Mouse (Mus musculus) limb, embryonic 14.5 days (tissue): ENCODE measurements around the gene Eif2ak3. TPM values are rescaled to one million over a fixed set of nuclear protein-coding genes. Genes with fewer than 3 reads are reported as not detected.

Source experiments
- ATAC-seq: fragments of 200-750 bp; cut with Nextera tagmentation; 2 replicates; pipeline ENCODE4 v1.8.0; 2017; ENCODE audit warnings: low read depth, moderate number of reproducible peaks, moderate TSS enrichment; ENCODE audit not compliant: low FRiP score
- DNase-seq: peaks from one replicate; pipeline ENCODE4 v3.0.0-alpha.2; 2015; ENCODE audit warnings: low spot score
- H3K27ac ChIP-seq: fragments of 300-500 bp; sonication (generic); replicated peaks from 2 replicates; pipeline ENCODE4 v1.5.1; 2014; ENCODE audit warnings: low read depth, mild to moderate bottlenecking, low read length, moderate library complexity, mixed read lengths
- H3K27me3 ChIP-seq: fragments of 300-500 bp; sonication (generic); 2 replicates; pipeline ENCODE4 v1.6.1; 2014; ENCODE audit warnings: low read length, mixed read lengths; ENCODE audit not compliant: control insufficient read depth, insufficient read depth
- H3K36me3 ChIP-seq: fragments of 300-500 bp; sonication (generic); 2 replicates; pipeline ENCODE4 v1.6.1; 2014; ENCODE audit warnings: mild to moderate bottlenecking, low read length, moderate library complexity, mixed read lengths; ENCODE audit not compliant: control insufficient read depth, insufficient read depth
- H3K4me1 ChIP-seq: fragments of 300-500 bp; sonication (generic); 2 replicates; pipeline ENCODE4 v1.6.1; 2014; ENCODE audit warnings: antibody characterized with exemption, low read length, mixed read lengths; ENCODE audit not compliant: control insufficient read depth, insufficient read depth
- H3K4me2 ChIP-seq: fragments of 300-500 bp; sonication (generic); replicated peaks from 2 replicates; pipeline ENCODE4 v1.6.1; 2014; ENCODE audit warnings: low read depth, mild to moderate bottlenecking, low read length, moderate library complexity; ENCODE audit not compliant: severe bottlenecking
- H3K4me3 ChIP-seq: fragments of 300-500 bp; sonication (generic); replicated peaks from 2 replicates; pipeline ENCODE4 v1.5.1; 2014; ENCODE audit warnings: low read length
- H3K9ac ChIP-seq: fragments of 300-500 bp; sonication (generic); 2 replicates; pipeline ENCODE4 v1.6.1; 2014; ENCODE audit warnings: mild to moderate bottlenecking, low read depth, low read length, moderate library complexity; ENCODE audit not compliant: severe bottlenecking
- H3K9me3 ChIP-seq: fragments of 300-500 bp; sonication (generic); 2 replicates; pipeline ENCODE4 v1.6.1; 2016; ENCODE audit warnings: low read length; ENCODE audit not compliant: control insufficient read depth
- POLR2A ChIP-seq: fragments of 200-500 bp; IDR thresholded peaks from 2 replicates; pipeline ENCODE4 v1.8.0; 2012; ENCODE audit warnings: inconsistent platforms, mild to moderate bottlenecking, moderate library complexity, borderline replicate concordance; ENCODE audit not compliant: insufficient read depth, insufficient read length; ENCODE audit errors: extremely low read depth
- WGBS: fragments of 180-500 bp; shearing (Covaris S2); extraction: QIAGEN DNeasy Blood & Tissue Kit; methylation state at CpG from one replicate; pipeline ENCODE4 v1.1.7; 2014; 5-methylcytosine and 5-hydroxymethylcytosine counted together
- polyA plus RNA-seq, 2 experiments: library from polyadenylated mRNA; depleted of rRNA in 1 of 2; stranded (reverse) in 1 of 2; unstranded in 1 of 2; fragments of >200 nt; fragmentation: Nextera tagmentation in 1 of 2; extraction: Ambion mirVana in 1 of 2; gene quantifications; 2 replicates each; pipeline versions ENCODE4 v1.2.1 to v1.2.3; 2012 to 2014

Gene Eif2ak3
- polyA plus RNA-seq, 2 experiments, result 14.0 to 23.6 TPM

DNA sequence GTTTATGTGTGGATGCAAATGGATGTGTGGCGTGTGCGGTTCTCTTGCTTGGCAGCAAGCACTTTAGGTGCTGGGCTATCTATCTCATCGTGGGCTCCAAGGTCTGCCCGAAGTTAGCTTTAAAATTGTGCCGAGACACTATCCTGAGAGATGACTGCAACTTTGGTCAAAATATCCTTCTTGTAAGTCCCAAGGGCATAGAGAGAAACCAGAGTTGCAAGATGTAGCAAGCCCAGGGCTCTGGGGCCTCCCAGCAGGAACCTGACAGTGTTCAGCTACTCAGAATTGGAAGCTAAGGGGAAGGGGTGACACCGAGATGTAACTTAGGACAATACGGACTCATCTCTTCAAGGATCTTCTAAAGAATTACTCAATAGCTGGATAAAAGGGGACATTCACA lies 65.3 kb downstream of the Eif2ak3 start:
- DNase-seq, result no peak
- no peak overlapping the region for H3K4me3 ChIP-seq
- ATAC-seq, result no peak
- 87% methylated on average over 7 of the region's 7 CpGs for WGBS
- no peak overlapping the region for H3K4me2 ChIP-seq
- peaks cover 16% of the 10 kb centered on the region for H3K36me3 ChIP-seq
- H3K27ac ChIP-seq, result no peak overlapping the region
- H3K4me1 ChIP-seq, result peaks cover 13% of the 10 kb centered on the region
- H3K9me3 ChIP-seq, result no peaks in the 10 kb centered on the region
- no peak for TF ChIP-seq POLR2A
- H3K9ac ChIP-seq, result no peak overlapping the region
- no peaks in the 10 kb centered on the region for H3K27me3 ChIP-seq

DNA sequence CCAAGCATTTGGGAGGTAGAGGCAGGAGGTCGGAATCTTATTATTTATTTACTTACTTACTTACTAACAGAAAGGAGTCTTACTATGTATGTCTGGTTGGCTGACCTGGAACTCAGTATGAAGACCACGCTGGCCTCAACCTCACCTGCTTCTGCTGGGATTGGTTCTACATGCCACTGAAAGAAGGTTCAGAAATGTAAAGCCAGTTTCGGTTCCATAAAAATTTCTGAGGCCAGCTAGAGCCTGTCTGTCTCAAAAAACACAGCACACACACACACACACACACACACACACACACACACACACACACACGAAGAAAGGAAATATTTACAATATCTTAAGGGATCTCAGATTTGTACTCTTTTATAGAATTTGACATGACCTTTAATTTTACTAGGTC lies 66.0 kb downstream of the Eif2ak3 start:
- no peak for TF ChIP-seq POLR2A
- ATAC-seq, result no peak

DNA sequence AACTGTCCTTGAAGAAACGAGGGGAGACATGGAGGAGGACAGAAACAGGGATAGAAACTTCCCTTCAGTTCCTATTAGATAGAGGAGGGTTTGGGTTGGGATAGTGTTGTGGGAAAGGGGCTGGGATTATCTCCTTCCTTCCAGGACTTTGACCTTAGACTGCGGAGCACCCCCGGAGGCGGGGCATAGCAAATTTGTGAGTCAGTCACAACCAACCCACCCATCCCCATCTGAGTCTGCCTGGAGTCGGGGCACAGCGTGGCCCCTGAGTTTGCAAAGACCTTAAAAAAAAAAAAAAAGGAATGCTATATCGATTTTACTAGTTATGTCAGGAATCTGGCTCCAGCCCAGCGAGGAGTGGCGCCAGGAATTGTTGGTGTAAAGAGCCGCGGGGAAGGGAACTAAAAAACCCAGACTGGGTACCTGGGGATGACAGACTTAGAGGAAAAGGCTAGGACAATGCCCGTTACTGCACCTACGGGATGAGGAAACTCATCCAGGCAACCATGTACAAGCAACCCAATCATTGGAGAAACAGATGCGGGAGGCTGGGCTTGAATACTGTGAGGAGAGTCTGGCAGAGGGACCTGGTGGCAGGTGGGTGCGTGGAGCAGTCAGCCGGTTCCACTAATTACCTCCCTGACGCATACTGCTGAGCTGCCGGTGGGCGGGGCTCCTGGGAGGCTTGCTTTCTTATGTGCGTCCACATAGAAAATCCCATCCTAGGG lies 67.5 kb downstream of the Eif2ak3 start:
- Histone ChIP-seq H3K9me3 (no peaks in the 10 kb centered on the region), H3K4me3 (peak overlapping the region; percentile 17; the same call in 1 of the 2 replicates)

More for the DNA sequence above, 66.0 kb downstream of the Eif2ak3 start:
- Histone ChIP-seq H3K27me3 (no peaks in the 10 kb centered on the region), H3K4me1 (peaks cover 13% of the 10 kb centered on the region), H3K9ac (no peak overlapping the region), H3K36me3 (peaks cover 12% of the 10 kb centered on the region; the same call in 1 of the 2 replicates), H3K4me3 (no peak overlapping the region), H3K27ac (no peak overlapping the region), H3K9me3 (no peaks in the 10 kb centered on the region), H3K4me2 (no peak overlapping the region)
- no peak for DNase-seq
- WGBS, result 60% methylated on average over 4 of the region's 4 CpGs

DNA sequence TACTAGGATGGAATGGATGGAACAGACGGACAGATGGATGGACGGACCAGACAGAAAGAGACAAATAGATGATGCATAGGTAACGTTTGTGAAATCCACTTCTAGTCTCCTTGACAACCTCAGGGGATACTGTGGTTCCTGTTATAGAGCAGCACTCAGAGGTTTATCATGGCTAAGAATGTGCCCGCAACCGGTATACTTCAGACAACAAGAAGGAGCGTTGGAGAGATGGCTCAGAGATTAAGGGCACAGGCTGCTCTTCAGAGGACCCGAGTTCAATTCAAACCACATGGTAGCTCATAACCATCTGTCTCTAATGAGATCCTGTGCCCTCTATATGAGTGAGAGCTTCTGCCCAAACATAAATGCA lies 68.1 kb downstream of the Eif2ak3 start:
- no peak for TF ChIP-seq POLR2A

More for the DNA sequence above, 67.5 kb downstream of the Eif2ak3 start:
- no peak overlapping the region for H3K9ac ChIP-seq
- H3K27ac ChIP-seq, result no peak overlapping the region
- peaks cover 13% of the 10 kb centered on the region for H3K4me1 ChIP-seq
- peak; percentile 30; the same call in 1 of the 2 replicates for ATAC-seq
- peak overlapping the region; percentile 48 for H3K4me2 ChIP-seq
- peak; percentile 16 for DNase-seq
- 9% methylated on average over 20 of the region's 20 CpGs for WGBS
- no peaks in the 10 kb centered on the region for H3K36me3 ChIP-seq
- TF ChIP-seq POLR2A, result no peak
- H3K27me3 ChIP-seq, result no peaks in the 10 kb centered on the region

DNA sequence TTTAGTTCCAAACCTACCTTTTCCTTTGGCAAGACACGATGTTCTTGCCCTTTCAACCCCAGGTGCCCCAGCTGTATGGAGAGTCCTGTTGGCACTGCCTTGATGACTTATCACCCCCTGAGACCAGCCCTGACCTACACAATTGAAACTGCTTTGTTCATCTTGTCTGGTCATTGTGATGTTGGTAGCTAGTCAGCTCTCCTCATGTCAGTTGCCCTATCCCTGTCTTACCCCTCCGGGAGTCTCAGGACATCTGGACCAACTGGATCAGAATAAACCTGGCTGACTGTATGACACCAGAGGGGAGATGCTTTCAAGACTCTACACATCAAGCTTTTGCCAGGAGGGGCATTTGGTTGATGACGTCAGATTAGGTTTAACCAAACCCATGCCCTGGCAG lies 74.5 kb downstream of the Eif2ak3 start, which contains the start of gene Tex37:
Gene Tex37 (minus strand): TSS at position 101 of the 400 bp plus-strand sequence.
- no peak for DNase-seq
- WGBS, result 88% methylated on average over 3 of the region's 3 CpGs
- ATAC-seq, result no peak
- H3K9me3 ChIP-seq, result no peaks in the 10 kb centered on the region
- no peak within 1 kb of the TSS for H3K9ac ChIP-seq
- H3K27me3 ChIP-seq, result no peaks in the 10 kb centered on the region
- no peak within 1 kb of the TSS for H3K27ac ChIP-seq
- 0 out of 2 replicates have a peak, but pooled peaks cover 5% of the 10 kb centered on the region for H3K4me1 ChIP-seq
- no peak for TF ChIP-seq POLR2A
- no peak within 1 kb of the TSS for H3K4me2 ChIP-seq
- no peaks in the 10 kb centered on the region for H3K36me3 ChIP-seq
- H3K4me3 ChIP-seq, result no peak within 1 kb of the TSS

More for the DNA sequence above, 68.1 kb downstream of the Eif2ak3 start:
- H3K4me3 ChIP-seq, result no peak overlapping the region
- ATAC-seq, result no peak
- 0 out of 2 replicates have a peak overlapping the region, but pooled peaks have one; percentile 48 for H3K4me2 ChIP-seq
- H3K9ac ChIP-seq, result no peak overlapping the region
- no peaks in the 10 kb centered on the region for H3K36me3 ChIP-seq
- H3K4me1 ChIP-seq, result peaks cover 13% of the 10 kb centered on the region
- WGBS, result 62% methylated on average over 7 of the region's 7 CpGs
- no peaks in the 10 kb centered on the region for H3K27me3 ChIP-seq
- H3K9me3 ChIP-seq, result no peaks in the 10 kb centered on the region
- DNase-seq, result no peak
- H3K27ac ChIP-seq, result no peak overlapping the region
